Mouse (Mus musculus): ENCODE measurements at regions not wholly inside any gene's neighbourhood (a gene's known extent, or its start where the extent isn't known, plus 50 kb on each side); places are given as distances from the start of the nearest gene placed in this dataset.

GRCm38 (mm10) chr16:86808644-86809324 lies 545.2 kb upstream of the N6amt1 start:
- TF ChIP-seq POLR2A (IDR thresholded peaks at IDR 0.05; ENCODE audit: insufficient read depth, low read depth, low read length) (no peak), EP300 (IDR thresholded peaks at IDR 0.05; ENCODE audit: insufficient read depth, low read depth, low read length) (no peak), CTCF (IDR thresholded peaks at IDR 0.05) (no peak)
- H3K4me1 ChIP-seq (ENCODE audit: control insufficient read depth, insufficient read depth, low read length) = no peaks in the 10 kb centered on the region
- no peak overlapping the region for H3K4me3 ChIP-seq
- no peaks in the 10 kb centered on the region for H3K79me2 ChIP-seq (replicated peaks; ENCODE audit: control insufficient read depth, insufficient read depth, low read length)
- no peak for DNase-seq
- WGBS = 84% methylated on average over 5 of the region's 5 CpGs
- no peak overlapping the region for H3K27ac ChIP-seq
- no peaks in the 10 kb centered on the region for H3K36me3 ChIP-seq (ENCODE audit: control insufficient read depth, insufficient read depth, low read length)
- intact Hi-C loops (cut with DNase I) = no loop called here
- H3K27me3 ChIP-seq (ENCODE audit: control insufficient read depth, insufficient read depth, low read length) = no peaks in the 10 kb centered on the region
- no peak overlapping the region for H3K9ac ChIP-seq (ENCODE audit: low read depth, low read length)

- intact Hi-C loops (cut with DNase I) = no loop called here
- no peak overlapping the region for H3K27ac ChIP-seq
- WGBS = 55% methylated on average over 2 of the region's 2 CpGs
- no peaks in the 10 kb centered on the region for H3K27me3 ChIP-seq (ENCODE audit: control insufficient read depth, insufficient read depth, low read length)
- H3K79me2 ChIP-seq (replicated peaks; ENCODE audit: control insufficient read depth, insufficient read depth, low read length) = no peaks in the 10 kb centered on the region
- TF ChIP-seq POLR2A (IDR thresholded peaks at IDR 0.05; ENCODE audit: insufficient read depth, low read depth, low read length) (no peak), EP300 (IDR thresholded peaks at IDR 0.05; ENCODE audit: insufficient read depth, low read depth, low read length) (no peak), CTCF (IDR thresholded peaks at IDR 0.05) (no peak)
- H3K4me3 ChIP-seq = no peak overlapping the region
- H3K4me1 ChIP-seq (ENCODE audit: control insufficient read depth, insufficient read depth, low read length) = no peaks in the 10 kb centered on the region
- H3K36me3 ChIP-seq (ENCODE audit: control insufficient read depth, insufficient read depth, low read length) = no peaks in the 10 kb centered on the region
- DNase-seq = no peak
- H3K9ac ChIP-seq (ENCODE audit: low read depth, low read length) = no peak overlapping the region
Measured at GRCm38 (mm10) chr16:86806374-86806773, 547.6 kb upstream of the N6amt1 start.

- WGBS = 63% methylated on average over 2 of the region's 2 CpGs
- H3K36me3 ChIP-seq (ENCODE audit: control insufficient read depth, insufficient read depth, low read length) = no peaks in the 10 kb centered on the region
- no peaks in the 10 kb centered on the region for H3K79me2 ChIP-seq (replicated peaks; ENCODE audit: control insufficient read depth, insufficient read depth, low read length)
- no peak overlapping the region for H3K9ac ChIP-seq (ENCODE audit: low read depth, low read length)
- no peaks in the 10 kb centered on the region for H3K27me3 ChIP-seq (ENCODE audit: control insufficient read depth, insufficient read depth, low read length)
- DNase-seq = no peak
- no peak overlapping the region for H3K27ac ChIP-seq
- H3K4me1 ChIP-seq (ENCODE audit: control insufficient read depth, insufficient read depth, low read length) = no peaks in the 10 kb centered on the region
- intact Hi-C loops (cut with DNase I) = no loop called here
- H3K4me3 ChIP-seq = no peak overlapping the region
- TF ChIP-seq CTCF (IDR thresholded peaks at IDR 0.05) = no peak
- TF ChIP-seq POLR2A (IDR thresholded peaks at IDR 0.05; ENCODE audit: insufficient read depth, low read depth, low read length) = no peak
- no peak for TF ChIP-seq EP300 (IDR thresholded peaks at IDR 0.05; ENCODE audit: insufficient read depth, low read depth, low read length)
Measured at GRCm38 (mm10) chr16:86776086-86776485, 577.9 kb upstream of the N6amt1 start.

GRCm38 (mm10) chr16:86772586-86772985 lies 581.4 kb upstream of the N6amt1 start:
- H3K4me3 ChIP-seq = no peak overlapping the region
- H3K27me3 ChIP-seq (ENCODE audit: control insufficient read depth, insufficient read depth, low read length) = no peaks in the 10 kb centered on the region
- intact Hi-C loops (cut with DNase I) = no loop called here
- H3K4me1 ChIP-seq (ENCODE audit: control insufficient read depth, insufficient read depth, low read length) = peaks cover 3% of the 10 kb centered on the region
- no peak overlapping the region for H3K27ac ChIP-seq
- TF ChIP-seq CTCF (IDR thresholded peaks at IDR 0.05) (no peak), POLR2A (IDR thresholded peaks at IDR 0.05; ENCODE audit: insufficient read depth, low read depth, low read length) (no peak), EP300 (IDR thresholded peaks at IDR 0.05; ENCODE audit: insufficient read depth, low read depth, low read length) (no peak)
- no peak for DNase-seq
- 9% methylated on average over 1 of the region's 1 CpGs for WGBS
- no peaks in the 10 kb centered on the region for H3K79me2 ChIP-seq (replicated peaks; ENCODE audit: control insufficient read depth, insufficient read depth, low read length)
- peaks cover 3% of the 10 kb centered on the region; the same call in 1 of the 2 replicates for H3K36me3 ChIP-seq (ENCODE audit: control insufficient read depth, insufficient read depth, low read length)
- no peak overlapping the region for H3K9ac ChIP-seq (ENCODE audit: low read depth, low read length)

GRCm38 (mm10) chr16:86768912-86769311 lies 585.1 kb upstream of the N6amt1 start:
- intact Hi-C loops (cut with DNase I) = loop anchor here (5.0 to 10.0 kb wide), 3 partner anchors 276 to 967 kb away; partner anchors contain the start of gene Adamts1
- H3K27ac ChIP-seq = peak overlapping the region; percentile 29; the same call in 1 of the 2 replicates
- H3K4me3 ChIP-seq = no peak overlapping the region
- no peaks in the 10 kb centered on the region for H3K79me2 ChIP-seq (replicated peaks; ENCODE audit: control insufficient read depth, insufficient read depth, low read length)
- peaks cover 5% of the 10 kb centered on the region for H3K4me1 ChIP-seq (ENCODE audit: control insufficient read depth, insufficient read depth, low read length)
- no peaks in the 10 kb centered on the region for H3K27me3 ChIP-seq (ENCODE audit: control insufficient read depth, insufficient read depth, low read length)
- no peak for DNase-seq
- peaks cover 5% of the 10 kb centered on the region; the same call in 1 of the 2 replicates for H3K36me3 ChIP-seq (ENCODE audit: control insufficient read depth, insufficient read depth, low read length)
- H3K9ac ChIP-seq (ENCODE audit: low read depth, low read length) = no peak overlapping the region
- TF ChIP-seq POLR2A (IDR thresholded peaks at IDR 0.05; ENCODE audit: insufficient read depth, low read depth, low read length) = no peak
- TF ChIP-seq EP300 (IDR thresholded peaks at IDR 0.05; ENCODE audit: insufficient read depth, low read depth, low read length) = no peak
- TF ChIP-seq CTCF (IDR thresholded peaks at IDR 0.05) = no peak
- 51% methylated on average over 3 of the region's 3 CpGs for WGBS

GRCm38 (mm10) chr16:86768355-86768754 lies 585.6 kb upstream of the N6amt1 start:
- Histone ChIP-seq H3K36me3 (ENCODE audit: control insufficient read depth, insufficient read depth, low read length) (peaks cover 5% of the 10 kb centered on the region; the same call in 1 of the 2 replicates), H3K9ac (ENCODE audit: low read depth, low read length) (no peak overlapping the region), H3K4me1 (ENCODE audit: control insufficient read depth, insufficient read depth, low read length) (peaks cover 5% of the 10 kb centered on the region), H3K4me3 (no peak overlapping the region), H3K27ac (peak overlapping the region; percentile 29; the same call in 1 of the 2 replicates), H3K79me2 (replicated peaks; ENCODE audit: control insufficient read depth, insufficient read depth, low read length) (no peaks in the 10 kb centered on the region), H3K27me3 (ENCODE audit: control insufficient read depth, insufficient read depth, low read length) (no peaks in the 10 kb centered on the region)
- WGBS = 40% methylated on average over 3 of the region's 3 CpGs
- TF ChIP-seq POLR2A (IDR thresholded peaks at IDR 0.05; ENCODE audit: insufficient read depth, low read depth, low read length) = no peak
- no peak for TF ChIP-seq EP300 (IDR thresholded peaks at IDR 0.05; ENCODE audit: insufficient read depth, low read depth, low read length)
- no peak for TF ChIP-seq CTCF (IDR thresholded peaks at IDR 0.05)
- DNase-seq = no peak
- intact Hi-C loops (cut with DNase I) = loop anchor here (5.0 to 10.0 kb wide), 3 partner anchors 276 to 966 kb away; partner anchors contain the start of gene Adamts1

Measured in heart, adult 2 months (tissue).